12 mouse cellular contexts compared by ENCODE assay signal in genomic region chr19:29254671-29255070, GRCm38 (mm10). TPM values are rescaled to one million over a fixed set of nuclear protein-coding genes. Genes with fewer than 3 reads are reported as not detected.
DNase-seq lines count a peak whose midpoint lies in the region; ATAC-seq and TF ChIP-seq lines count a peak whose summit lies in the region.
"Had no signal": no experiment of that assay in that cellular context is flagged by ENCODE, and none has a peak within 500 bp of the region (broad histone marks: within the 10 kb centered on the region; RNA-seq: fewer than 3 reads in every experiment).

No protein-coding gene starts in this region.

- H3K27me3 ChIP-seq in heart, embryonic 16.5 days (ENCODE audit: control insufficient read depth, insufficient read depth, low read length) = no peaks in the 10 kb centered on the region
- no peaks in the 10 kb centered on the region for H3K27me3 ChIP-seq in hindbrain, embryonic 12.5 days
- H3K27me3 ChIP-seq in midbrain, embryonic 13.5 days = no peaks in the 10 kb centered on the region
- H3K27me3 ChIP-seq: Patski had no signal

- no peak for DNase-seq in heart, adult 18-20 months
- DNase-seq in brain, embryonic 14.5 days (ENCODE audit: low read depth) = peak; percentile 72
- DNase-seq in spleen, postnatal 10 days (ENCODE audit: low spot score in 2 of 2) = no peak
- no peak for DNase-seq in adrenal gland, postnatal 10 days
- DNase-seq: B cell, adult 2 months; cerebellum, postnatal 14 days; heart, postnatal 10 days had no signal

- 0 out of 2 replicates have a peak overlapping the region, but pooled peaks have one; percentile 15 for H3K9ac ChIP-seq in heart, embryonic 16.5 days (ENCODE audit: low read length)
- no peak overlapping the region for H3K9ac ChIP-seq in hindbrain, embryonic 12.5 days
- H3K9ac ChIP-seq in midbrain, embryonic 13.5 days (replicated peaks) = no peak overlapping the region; the same call in 1 of the 2 replicates

- no peaks in the 10 kb centered on the region for H3K36me3 ChIP-seq in heart, embryonic 16.5 days (ENCODE audit: control insufficient read depth, insufficient read depth)
- no peaks in the 10 kb centered on the region for H3K36me3 ChIP-seq in hindbrain, embryonic 12.5 days
- 0 out of 2 replicates have a peak, but pooled peaks cover 2% of the 10 kb centered on the region for H3K36me3 ChIP-seq in midbrain, embryonic 13.5 days

- no peak for TF ChIP-seq POLR2A in brain, embryonic 14.5 days (IDR thresholded peaks at IDR 0.05; ENCODE audit: borderline replicate concordance, extremely low read depth, insufficient read depth, insufficient read length, poor library complexity, severe bottlenecking)

- 54% methylated on average over 4 of the region's 4 CpGs for WGBS in heart, embryonic 16.5 days
- WGBS in hindbrain, embryonic 12.5 days = 27% methylated on average over 4 of the region's 4 CpGs
- WGBS in midbrain, embryonic 13.5 days = 4% methylated on average over 4 of the region's 4 CpGs

- H3K9me3 ChIP-seq in heart, embryonic 16.5 days (replicated peaks; ENCODE audit: control insufficient read depth, low read length) = no peaks in the 10 kb centered on the region
- no peaks in the 10 kb centered on the region for H3K9me3 ChIP-seq in hindbrain, embryonic 12.5 days (replicated peaks)
- no peaks in the 10 kb centered on the region for H3K9me3 ChIP-seq in midbrain, embryonic 13.5 days

- TF ChIP-seq CTCF in brain, embryonic 14.5 days (IDR thresholded peaks at IDR 0.05; ENCODE audit: borderline replicate concordance, extremely low read depth, insufficient read depth, insufficient read length) = no peak

- peak overlapping the region; percentile 94; the same call in 1 of the 2 replicates for H3K4me2 ChIP-seq in heart, embryonic 16.5 days (ENCODE audit: low read depth, low read length)
- peak overlapping the region; percentile 68 for H3K4me2 ChIP-seq in hindbrain, embryonic 12.5 days (replicated peaks)
- peak overlapping the region; percentile 79 for H3K4me2 ChIP-seq in midbrain, embryonic 13.5 days (replicated peaks)

- peaks cover 30% of the 10 kb centered on the region for H3K4me1 ChIP-seq in heart, embryonic 16.5 days (ENCODE audit: control insufficient read depth, insufficient read depth, low read length)
- H3K4me1 ChIP-seq in hindbrain, embryonic 12.5 days = peaks cover 34% of the 10 kb centered on the region
- H3K4me1 ChIP-seq in midbrain, embryonic 13.5 days (replicated peaks) = peaks cover 46% of the 10 kb centered on the region

- no peak for ATAC-seq in heart, embryonic 16.5 days (replicated peaks; ENCODE audit: extremely low read depth, insufficient read depth, low FRiP score)
- ATAC-seq in hindbrain, embryonic 12.5 days (ENCODE audit: low FRiP score) = no peak
- no peak for ATAC-seq in midbrain, embryonic 13.5 days
- no peak for ATAC-seq in inflammation-experienced regulatory T-cells, adult 6 months
- ATAC-seq: Patski had no signal

- H3K4me3 ChIP-seq in heart, embryonic 16.5 days (ENCODE audit: low read length) = no peak overlapping the region
- no peak overlapping the region for H3K4me3 ChIP-seq in hindbrain, embryonic 12.5 days
- H3K4me3 ChIP-seq in midbrain, embryonic 13.5 days (replicated peaks) = peak overlapping the region; percentile 92

- H3K27ac ChIP-seq in heart, embryonic 16.5 days (ENCODE audit: low read length) = no peak overlapping the region
- H3K27ac ChIP-seq in hindbrain, embryonic 12.5 days = no peak overlapping the region
- H3K27ac ChIP-seq in midbrain, embryonic 13.5 days = peak overlapping the region; percentile 45

RNA-seq across cellular contexts. Expression of gene Jak2, which starts 3.0 kb away (rescaled TPM):
- 5.5 and 6.4 TPM in 2 replicates for polyA plus RNA-seq in heart, embryonic 16.5 days (2015; fragmentation: Nextera tagmentation; extraction: Ambion mirVana)
- total RNA-seq in heart, adult 18-20 months (2021) = 10 to 100 TPM; 16.2 to 20.1 TPM
- 27.3 and 29.5 TPM in 2 replicates for polyA plus RNA-seq in brain, embryonic 14.5 days (2012; rRNA removed)
- 17.4 and 17.5 TPM in 2 replicates for polyA plus RNA-seq in hindbrain, embryonic 12.5 days (2016; fragmentation: Nextera tagmentation; extraction: Ambion mirVana)
- polyA plus RNA-seq in midbrain, embryonic 13.5 days (2015; fragmentation: Nextera tagmentation; extraction: Ambion mirVana) = 13.4 and 14.6 TPM in 2 replicates
- 10 to 100 TPM; 17.7 to 20.5 TPM for total RNA-seq in adrenal gland, postnatal 10 days (2021)
- polyA plus RNA-seq in inflammation-experienced regulatory T-cells, adult 6 months (2017; shearing (Covaris generic)) = 10 to 100 TPM; 21.2 to 26.9 (median 23.4) TPM
